Mouse (Mus musculus): ENCODE data around the gene Aig1.

- TF ChIP-seq CTCF (IDR thresholded peaks at IDR 0.05; ENCODE audit: borderline replicate concordance, insufficient read depth, low read length) (no peak), POLR2A (IDR thresholded peaks at IDR 0.05; ENCODE audit: low read depth, low read length) (no peak)
Observed at GRCm38 (mm10) chr10:13869322-13870035, 699 bp upstream of the Aig1 start.

All from embryonic fibroblast, embryonic 13.5 days (primary cell).